Mouse (Mus musculus) embryonic fibroblast, embryonic 13.5 days (primary cell): ENCODE results near the gene Fam120a.

ENCODE experiments used
- CTCF ChIP-seq: IDR thresholded peaks from 2 replicates; pipeline ENCODE4 v1.5.1; 2011; ENCODE audit warnings: mild to moderate bottlenecking, control low read depth, low read length, moderate library complexity, borderline replicate concordance; ENCODE audit not compliant: insufficient read depth
- POLR2A ChIP-seq: IDR thresholded peaks from 2 replicates; pipeline ENCODE4 v1.6.1; 2011; ENCODE audit warnings: low read depth, mild to moderate bottlenecking, control low read depth, low read length, moderate library complexity

DNA sequence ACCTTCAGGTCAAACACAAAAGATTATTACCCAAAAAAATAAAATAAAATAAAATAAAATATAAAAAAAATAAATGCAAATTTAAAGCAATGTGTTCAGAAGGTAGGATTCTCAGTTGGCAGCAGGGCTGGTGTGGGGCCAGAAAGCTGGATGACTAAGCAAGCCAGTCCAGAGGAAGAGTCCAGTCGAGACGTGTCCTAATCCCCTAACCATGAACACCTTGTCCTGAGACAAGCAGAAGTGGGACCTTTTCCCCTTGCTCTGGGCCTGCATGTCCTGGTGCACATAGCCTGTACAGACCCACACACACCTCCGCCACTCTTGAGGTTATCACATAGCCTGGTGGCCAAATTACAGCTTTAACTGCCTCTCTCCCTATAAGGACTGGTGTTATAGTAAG is 35.1 kb downstream of the Fam120a start:
- TF ChIP-seq CTCF (no peak), POLR2A (no peak)
